Mouse (Mus musculus) left cerebral cortex, adult 18-20 months (tissue): ENCODE results near the gene Olfr959. TPM values are rescaled to one million over a fixed set of nuclear protein-coding genes. Genes with fewer than 3 reads are reported as not detected.

Experiments used
- DNase-seq, 2 experiments: peaks; one replicate each; pipeline ENCODE4 v3.0.0; 2021 to 2022; ENCODE audit warnings: low spot score in 2 of 2, mixed read lengths in 1 of 2
- long read RNA-seq, 2 experiments: library from polyadenylated mRNA; stranded (forward); transcript quantifications; one replicate each; pipeline ENCODE4 v2.0.0; 2021
- total RNA-seq, 2 experiments: library from RNA; stranded (reverse); gene quantifications; 2 replicates each; pipeline ENCODE4 v1.2.3; 2021

The Olfr959 gene
- not detected for total RNA-seq
- long read RNA-seq, experiment 1: 0 reads
- long read RNA-seq, experiment 2: 0 reads

GRCm38 (mm10) chr9:39575469-39575868 is at the start of gene Olfr959:
TSS of gene Olfr959 (minus strand) at chr9:39575569.
- no peak for DNase-seq

- DNase-seq: no peak
Observed at GRCm38 (mm10) chr9:39624711-39625110, 49.3 kb upstream of the Olfr959 start.

GRCm38 (mm10) chr9:39623783-39624182 is 48.4 kb upstream of the Olfr959 start:
- no peak for DNase-seq

GRCm38 (mm10) chr9:39621073-39621472 is 45.7 kb upstream of the Olfr959 start, which contains the start of gene Olfr960:
TSS of gene Olfr960 (plus strand) at chr9:39621373.
- no peak for DNase-seq

GRCm38 (mm10) chr9:39611953-39612352 is 36.6 kb upstream of the Olfr959 start:
- peak; percentile 26 to 29 for DNase-seq

GRCm38 (mm10) chr9:39610355-39610754 is 35.0 kb upstream of the Olfr959 start, which contains the start of gene Olfr148:
TSS of gene Olfr148 (plus strand) at chr9:39610655.
- DNase-seq: no peak

GRCm38 (mm10) chr9:39608497-39608896 is 33.1 kb upstream of the Olfr959 start:
- no peak for DNase-seq

GRCm38 (mm10) chr9:39603999-39604453 is 28.7 kb upstream of the Olfr959 start, which contains the start of gene AW551984:
TSS of gene AW551984 (minus strand) at chr9:39604403.
- peak in 1 of 2 experiments; percentile 6 for DNase-seq

- DNase-seq: no peak
Observed at GRCm38 (mm10) chr9:39603333-39603845, 28.0 kb upstream of the Olfr959 start.

- peak; percentile 9 to 23 for DNase-seq
Observed at GRCm38 (mm10) chr9:39602536-39603332, 27.4 kb upstream of the Olfr959 start.

GRCm38 (mm10) chr9:39577050-39577449 is 1.7 kb upstream of the Olfr959 start:
- no peak for DNase-seq

- no peak for DNase-seq
Observed at GRCm38 (mm10) chr9:39558349-39558647, 17.1 kb downstream of the Olfr959 start.

GRCm38 (mm10) chr9:39557529-39558348 is 17.6 kb downstream of the Olfr959 start:
- DNase-seq: peak in 1 of 2 experiments; percentile 10

GRCm38 (mm10) chr9:39553946-39554345 is 21.4 kb downstream of the Olfr959 start, which contains the start of gene Olfr958:
TSS of gene Olfr958 (minus strand) at chr9:39554054.
- DNase-seq: no peak

GRCm38 (mm10) chr9:39550806-39551205 is 24.6 kb downstream of the Olfr959 start:
- DNase-seq: no peak

- DNase-seq: no peak
Observed at GRCm38 (mm10) chr9:39523616-39524285, 51.6 kb downstream of the Olfr959 start.

Other genes starting within 250 kb of the Olfr959 start
- not detected for gene Olfr948, start 249.5 kb downstream of the Olfr959 start, total RNA-seq
- not detected for gene Olfr951, start 188.2 kb downstream of the Olfr959 start, total RNA-seq
- gene Olfr952, start 148.4 kb downstream of the Olfr959 start, total RNA-seq: not detected
- not detected for gene Olfr954, start 118.9 kb downstream of the Olfr959 start, total RNA-seq
- gene Olfr955, start 103.6 kb downstream of the Olfr959 start, total RNA-seq: not detected
- not detected for gene Olfr44, start 81.6 kb downstream of the Olfr959 start, total RNA-seq
- gene Olfr957, start 59.8 kb downstream of the Olfr959 start, total RNA-seq: not detected
- gene Olfr958, start 21.5 kb downstream of the Olfr959 start, total RNA-seq: not detected
- gene AW551984, start 28.8 kb upstream of the Olfr959 start, total RNA-seq: 1 to 10 TPM; 3.9 to 6.2 TPM
- gene Olfr148, start 35.1 kb upstream of the Olfr959 start, total RNA-seq: not detected
- not detected for gene Olfr960, start 45.8 kb upstream of the Olfr959 start, total RNA-seq
- not detected for gene Olfr961, start 69.5 kb upstream of the Olfr959 start, total RNA-seq
- gene Olfr963, start 91.6 kb upstream of the Olfr959 start, total RNA-seq: not detected
- not detected for gene Olfr149, start 131.5 kb upstream of the Olfr959 start, total RNA-seq
- gene Olfr965, start 135.8 kb upstream of the Olfr959 start, total RNA-seq: not detected
- gene Olfr150, start 155.4 kb upstream of the Olfr959 start, total RNA-seq: not detected
- gene Olfr967, start 170.7 kb upstream of the Olfr959 start, total RNA-seq: not detected
- not detected for gene Olfr968, start 207.7 kb upstream of the Olfr959 start, total RNA-seq
- not detected for gene Olfr969, start 215.4 kb upstream of the Olfr959 start, total RNA-seq
- not detected for gene Olfr970, start 233.3 kb upstream of the Olfr959 start, total RNA-seq